Mouse (Mus musculus): ENCODE measurements around the gene Perm1. TPM values are rescaled to one million over a fixed set of nuclear protein-coding genes. Genes with fewer than 3 reads are reported as not detected.

Perm1 gene
- polyA plus RNA-seq, 2 experiments: 0.25 to 1.2 TPM

- peak overlapping the region; percentile 63; the same call in 1 of the 2 replicates for H3K27ac ChIP-seq (replicated peaks; ENCODE audit: low read depth, low read length)
- H3K4me1 ChIP-seq (ENCODE audit: control insufficient read depth, insufficient read depth, low read length): peaks cover 25% of the 10 kb centered on the region
- whole genome bisulfite sequencing: 3% methylated on average over 35 of the region's 35 CpGs
- ATAC-seq (ENCODE audit: low FRiP score, low read depth) (no peak), DNase-seq (ENCODE audit: low spot score) (peak; percentile 64)
- peak overlapping the region; percentile 84 for H3K4me2 ChIP-seq (replicated peaks; ENCODE audit: low read depth, low read length, severe bottlenecking)
- TF ChIP-seq POLR2A (IDR thresholded peaks at IDR 0.05; ENCODE audit: borderline replicate concordance, extremely low read depth, insufficient read depth, insufficient read length): no peak
- peaks cover 35% of the 10 kb centered on the region for H3K36me3 ChIP-seq (ENCODE audit: control insufficient read depth, insufficient read depth, low read length)
- H3K9me3 ChIP-seq (ENCODE audit: control insufficient read depth, low read length): no peaks in the 10 kb centered on the region
- H3K9ac ChIP-seq (ENCODE audit: low read depth, low read length, severe bottlenecking): peak overlapping the region; percentile 74
- H3K27me3 ChIP-seq (ENCODE audit: control insufficient read depth, insufficient read depth, low read length): no peaks in the 10 kb centered on the region; the same call in 1 of the 2 replicates
- H3K4me3 ChIP-seq (replicated peaks; ENCODE audit: low read length): peak overlapping the region; percentile 95
Measured at GRCm38 (mm10) chr4:156195927-156196870, 19.5 kb upstream of the Perm1 start.

- Histone ChIP-seq H3K4me3 (replicated peaks; ENCODE audit: low read length) (peak within 1 kb of the TSS; percentile 95), H3K27me3 (ENCODE audit: control insufficient read depth, insufficient read depth, low read length) (peaks cover under 1% of the 10 kb centered on the region; the same call in 1 of the 2 replicates), H3K9ac (ENCODE audit: low read depth, low read length, severe bottlenecking) (peak within 1 kb of the TSS; percentile 74), H3K4me2 (replicated peaks; ENCODE audit: low read depth, low read length, severe bottlenecking) (peak within 1 kb of the TSS; percentile 84), H3K27ac (replicated peaks; ENCODE audit: low read depth, low read length) (peak within 1 kb of the TSS; percentile 81), H3K4me1 (ENCODE audit: control insufficient read depth, insufficient read depth, low read length) (peaks cover 25% of the 10 kb centered on the region), H3K36me3 (ENCODE audit: control insufficient read depth, insufficient read depth, low read length) (peaks cover 25% of the 10 kb centered on the region), H3K9me3 (ENCODE audit: control insufficient read depth, low read length) (no peaks in the 10 kb centered on the region)
- TF ChIP-seq POLR2A (IDR thresholded peaks at IDR 0.05; ENCODE audit: borderline replicate concordance, extremely low read depth, insufficient read depth, insufficient read length): 0 out of 2 replicates have a peak, but pooled peaks have one; percentile 15
- DNase-seq (ENCODE audit: low spot score) (no peak), ATAC-seq (ENCODE audit: low FRiP score, low read depth) (peak; percentile 85)
- 3% methylated on average over 16 of the region's 88 CpGs for WGBS
Measured at GRCm38 (mm10) chr4:156197131-156197828, 18.4 kb upstream of the Perm1 start, which contains the start of gene Agrn. Gene Agrn (minus strand): TSS chr4:156197488.

GRCm38 (mm10) chr4:156197829-156198205 lies 17.9 kb upstream of the Perm1 start:
- DNase-seq (ENCODE audit: low spot score) (peak; percentile 78), ATAC-seq (ENCODE audit: low FRiP score, low read depth) (peak; percentile 87)
- peak overlapping the region; percentile 60 for H3K9ac ChIP-seq (ENCODE audit: low read depth, low read length, severe bottlenecking)
- peak overlapping the region; percentile 63 for H3K4me2 ChIP-seq (replicated peaks; ENCODE audit: low read depth, low read length, severe bottlenecking)
- H3K9me3 ChIP-seq (ENCODE audit: control insufficient read depth, low read length): no peaks in the 10 kb centered on the region
- H3K27me3 ChIP-seq (ENCODE audit: control insufficient read depth, insufficient read depth, low read length): peaks cover 6% of the 10 kb centered on the region
- TF ChIP-seq POLR2A (IDR thresholded peaks at IDR 0.05; ENCODE audit: borderline replicate concordance, extremely low read depth, insufficient read depth, insufficient read length): 0 out of 2 replicates have a peak, but pooled peaks have one; percentile 57
- peak overlapping the region; percentile 81 for H3K27ac ChIP-seq (replicated peaks; ENCODE audit: low read depth, low read length)
- WGBS: 1% methylated on average over 20 of the region's 26 CpGs
- peaks cover 22% of the 10 kb centered on the region for H3K36me3 ChIP-seq (ENCODE audit: control insufficient read depth, insufficient read depth, low read length)
- peaks cover 23% of the 10 kb centered on the region for H3K4me1 ChIP-seq (ENCODE audit: control insufficient read depth, insufficient read depth, low read length)
- peak overlapping the region; percentile 95 for H3K4me3 ChIP-seq (replicated peaks; ENCODE audit: low read length)

GRCm38 (mm10) chr4:156200623-156201475 lies 14.8 kb upstream of the Perm1 start, which contains the start of gene Isg15:
Gene Isg15 (minus strand): TSS chr4:156200818.
- Histone ChIP-seq H3K9me3 (ENCODE audit: control insufficient read depth, low read length) (no peaks in the 10 kb centered on the region), H3K27ac (replicated peaks; ENCODE audit: low read depth, low read length) (no peak within 1 kb of the TSS), H3K27me3 (ENCODE audit: control insufficient read depth, insufficient read depth, low read length) (peaks cover 22% of the 10 kb centered on the region), H3K4me1 (ENCODE audit: control insufficient read depth, insufficient read depth, low read length) (peaks cover 4% of the 10 kb centered on the region), H3K4me2 (replicated peaks; ENCODE audit: low read depth, low read length, severe bottlenecking) (no peak within 1 kb of the TSS), H3K36me3 (ENCODE audit: control insufficient read depth, insufficient read depth, low read length) (no peaks in the 10 kb centered on the region), H3K9ac (ENCODE audit: low read depth, low read length, severe bottlenecking) (no peak within 1 kb of the TSS), H3K4me3 (replicated peaks; ENCODE audit: low read length) (no peak within 1 kb of the TSS)
- 50% methylated on average over 10 of the region's 10 CpGs for WGBS
- no peak for ATAC-seq (ENCODE audit: low FRiP score, low read depth)
- DNase-seq (ENCODE audit: low spot score): peak; percentile 20
- TF ChIP-seq POLR2A (IDR thresholded peaks at IDR 0.05; ENCODE audit: borderline replicate concordance, extremely low read depth, insufficient read depth, insufficient read length): no peak
